Mouse (Mus musculus): Measurements from ENCODE around the gene Sec14l2. TPM values are rescaled to one million over a fixed set of nuclear protein-coding genes. Genes with fewer than 3 reads are reported as not detected.

The Sec14l2 gene
- polyA plus RNA-seq, 1 experiment from 2014 or later = 1.8 TPM

- ATAC-seq (ENCODE audit: low FRiP score) = no peak
- no peak within 1 kb of the TSS for H3K9ac ChIP-seq
- H3K27ac ChIP-seq = no peak within 1 kb of the TSS
- no peak within 1 kb of the TSS for H3K4me3 ChIP-seq
- H3K4me1 ChIP-seq = no peaks in the 10 kb centered on the region
- no peaks in the 10 kb centered on the region; the same call in 1 of the 2 replicates for H3K27me3 ChIP-seq
- no peaks in the 10 kb centered on the region for H3K9me3 ChIP-seq (replicated peaks)
- 69% methylated on average over 5 of the region's 5 CpGs for WGBS
- H3K4me2 ChIP-seq (replicated peaks) = no peak within 1 kb of the TSS
- no peaks in the 10 kb centered on the region for H3K36me3 ChIP-seq
These were observed 58.5 kb downstream of the Sec14l2 start, which contains the start of gene Sec14l3 for GRCm38 (mm10) chr11:4064627-4065122. TSS of gene Sec14l3 (plus strand) at chr11:4064841.

- Histone ChIP-seq H3K4me2 (replicated peaks) (no peak overlapping the region), H3K27me3 (no peaks in the 10 kb centered on the region; the same call in 1 of the 2 replicates), H3K36me3 (no peaks in the 10 kb centered on the region), H3K9me3 (replicated peaks) (no peaks in the 10 kb centered on the region), H3K4me1 (no peaks in the 10 kb centered on the region), H3K27ac (no peak overlapping the region), H3K9ac (no peak overlapping the region), H3K4me3 (no peak overlapping the region)
- no peak for ATAC-seq (ENCODE audit: low FRiP score)
- WGBS = 65% methylated on average over 6 of the region's 6 CpGs
These were observed 60.2 kb downstream of the Sec14l2 start for GRCm38 (mm10) chr11:4062981-4063380.

GRCm38 (mm10) chr11:4062523-4062922 lies 60.7 kb downstream of the Sec14l2 start:
- Histone ChIP-seq H3K4me1 (no peaks in the 10 kb centered on the region), H3K4me3 (no peak overlapping the region), H3K27me3 (no peaks in the 10 kb centered on the region; the same call in 1 of the 2 replicates), H3K36me3 (no peaks in the 10 kb centered on the region), H3K4me2 (replicated peaks) (no peak overlapping the region), H3K9ac (no peak overlapping the region), H3K27ac (no peak overlapping the region), H3K9me3 (replicated peaks) (no peaks in the 10 kb centered on the region)
- ATAC-seq (ENCODE audit: low FRiP score) = no peak
- 88% methylated on average over 4 of the region's 4 CpGs for WGBS

GRCm38 (mm10) chr11:4060866-4061575 lies 62.2 kb downstream of the Sec14l2 start:
- Histone ChIP-seq H3K9ac (no peak overlapping the region), H3K4me2 (replicated peaks) (no peak overlapping the region), H3K36me3 (no peaks in the 10 kb centered on the region), H3K4me3 (no peak overlapping the region), H3K9me3 (replicated peaks) (no peaks in the 10 kb centered on the region), H3K27me3 (no peaks in the 10 kb centered on the region; the same call in 1 of the 2 replicates), H3K27ac (no peak overlapping the region), H3K4me1 (no peaks in the 10 kb centered on the region)
- no peak for ATAC-seq (ENCODE audit: low FRiP score)
- 80% methylated on average over 5 of the region's 5 CpGs for WGBS

- H3K9me3 ChIP-seq (replicated peaks) = no peaks in the 10 kb centered on the region
- H3K36me3 ChIP-seq = no peaks in the 10 kb centered on the region
- H3K27ac ChIP-seq = no peak overlapping the region
- H3K4me1 ChIP-seq = no peaks in the 10 kb centered on the region
- no peaks in the 10 kb centered on the region for H3K27me3 ChIP-seq
- ATAC-seq (ENCODE audit: low FRiP score) = no peak
- no peak overlapping the region for H3K9ac ChIP-seq
- 20% methylated on average over 5 of the region's 5 CpGs for WGBS
- no peak overlapping the region for H3K4me2 ChIP-seq (replicated peaks)
- H3K4me3 ChIP-seq = no peak overlapping the region
These were observed 69.6 kb downstream of the Sec14l2 start for GRCm38 (mm10) chr11:4053586-4053985.

- Histone ChIP-seq H3K4me3 (no peak overlapping the region), H3K27me3 (no peaks in the 10 kb centered on the region), H3K9me3 (replicated peaks) (no peaks in the 10 kb centered on the region), H3K27ac (no peak overlapping the region), H3K4me1 (no peaks in the 10 kb centered on the region), H3K9ac (no peak overlapping the region), H3K4me2 (replicated peaks) (no peak overlapping the region), H3K36me3 (no peaks in the 10 kb centered on the region)
- ATAC-seq (ENCODE audit: low FRiP score) = no peak
- 82% methylated on average over 6 of the region's 6 CpGs for WGBS
These were observed 74.8 kb downstream of the Sec14l2 start for GRCm38 (mm10) chr11:4048438-4048837.

GRCm38 (mm10) chr11:4047766-4048165 lies 75.4 kb downstream of the Sec14l2 start:
- H3K36me3 ChIP-seq = no peaks in the 10 kb centered on the region
- no peaks in the 10 kb centered on the region for H3K27me3 ChIP-seq
- no peak for ATAC-seq (ENCODE audit: low FRiP score)
- 96% methylated on average over 2 of the region's 2 CpGs for WGBS
- H3K9me3 ChIP-seq (replicated peaks) = no peaks in the 10 kb centered on the region
- H3K4me3 ChIP-seq = no peak overlapping the region
- no peak overlapping the region for H3K4me2 ChIP-seq (replicated peaks)
- no peak overlapping the region for H3K27ac ChIP-seq
- H3K4me1 ChIP-seq = no peaks in the 10 kb centered on the region
- no peak overlapping the region for H3K9ac ChIP-seq

Small RNAs within 50 kb of the gene (microRNA-seq; reads per million reads assigned to microRNA genes)
- gene Mir3060 = 6.8 reads per million, percentile 16 among the genes with 10 or more reads in this experiment

Other genes with a start within 250 kb of the Sec14l2 start
- gene 4921536K21Rik, start 228.3 kb downstream of the Sec14l2 start, polyA plus RNA-seq (2016; fragmentation: Nextera tagmentation; extraction: Ambion mirVana) = 0.72 and 0.82 TPM in 2 replicates
- 27.7 and 29.1 TPM in 2 replicates for gene Dusp18, start 228.2 kb downstream of the Sec14l2 start, polyA plus RNA-seq (2016; fragmentation: Nextera tagmentation; extraction: Ambion mirVana)
- gene Slc35e4, start 208.8 kb downstream of the Sec14l2 start, polyA plus RNA-seq (2016; fragmentation: Nextera tagmentation; extraction: Ambion mirVana) = 7.6 and 7.9 TPM in 2 replicates
- 34.1 and 35.3 TPM in 2 replicates for gene Tcn2, start 191.3 kb downstream of the Sec14l2 start, polyA plus RNA-seq (2016; fragmentation: Nextera tagmentation; extraction: Ambion mirVana)
- 69.7 and 73.4 TPM in 2 replicates for gene Pes1, start 159.4 kb downstream of the Sec14l2 start, polyA plus RNA-seq (2016; fragmentation: Nextera tagmentation; extraction: Ambion mirVana)
- gene 4930556J24Rik, start 146.6 kb downstream of the Sec14l2 start, polyA plus RNA-seq (2016; fragmentation: Nextera tagmentation; extraction: Ambion mirVana) = 0.20 and 0.30 TPM in 2 replicates
- 3.1 and 3.3 TPM in 2 replicates for gene Gal3st1, start 139.8 kb downstream of the Sec14l2 start, polyA plus RNA-seq (2016; fragmentation: Nextera tagmentation; extraction: Ambion mirVana)
- not detected in 2 replicates for gene Sec14l4, start 92.0 kb downstream of the Sec14l2 start, polyA plus RNA-seq (2016; fragmentation: Nextera tagmentation; extraction: Ambion mirVana)
- gene Sec14l3, start 58.6 kb downstream of the Sec14l2 start, polyA plus RNA-seq (2016; fragmentation: Nextera tagmentation; extraction: Ambion mirVana) = not detected in 2 replicates
- 5.4 and 5.6 TPM in 2 replicates for gene Mtfp1, start 28.0 kb downstream of the Sec14l2 start, polyA plus RNA-seq (2016; fragmentation: Nextera tagmentation; extraction: Ambion mirVana)
- gene Rnf215, start 11.8 kb upstream of the Sec14l2 start, polyA plus RNA-seq (2016; fragmentation: Nextera tagmentation; extraction: Ambion mirVana) = 42.7 and 44.5 TPM in 2 replicates
- gene Ccdc157, start 36.9 kb upstream of the Sec14l2 start, polyA plus RNA-seq (2016; fragmentation: Nextera tagmentation; extraction: Ambion mirVana) = 9.6 and 10.4 TPM in 2 replicates
- gene Sf3a1, start 36.9 kb upstream of the Sec14l2 start, polyA plus RNA-seq (2016; fragmentation: Nextera tagmentation; extraction: Ambion mirVana) = 72.0 and 77.6 TPM in 2 replicates
- gene Tbc1d10a, start 63.4 kb upstream of the Sec14l2 start, polyA plus RNA-seq (2016; fragmentation: Nextera tagmentation; extraction: Ambion mirVana) = 28.5 and 29.2 TPM in 2 replicates
- 3.1 and 3.6 TPM in 2 replicates for gene Castor1, start 94.8 kb upstream of the Sec14l2 start, polyA plus RNA-seq (2016; fragmentation: Nextera tagmentation; extraction: Ambion mirVana)
- gene Osm, start 113.0 kb upstream of the Sec14l2 start, polyA plus RNA-seq (2016; fragmentation: Nextera tagmentation; extraction: Ambion mirVana) = not detected in 2 replicates
- not detected in 2 replicates for gene Lif, start 134.1 kb upstream of the Sec14l2 start, polyA plus RNA-seq (2016; fragmentation: Nextera tagmentation; extraction: Ambion mirVana)

Data from hindbrain, embryonic 12.5 days (tissue).